Mouse (Mus musculus): Measurements from ENCODE around the gene Spsb1. TPM values are rescaled to one million over a fixed set of nuclear protein-coding genes. Genes with fewer than 3 reads are reported as not detected.

Spsb1 gene
- polyA plus RNA-seq, 1 experiment from 2014 or later: 0.97 TPM

GRCm38 (mm10) chr4:149948119-149948518, 6.7 kb downstream of the Spsb1 start:
- no peak for DNase-seq
- no peaks in the 10 kb centered on the region for H3K9me3 ChIP-seq (replicated peaks)
- H3K4me3 ChIP-seq (replicated peaks): no peak overlapping the region
- H3K36me3 ChIP-seq: no peaks in the 10 kb centered on the region
- no peak overlapping the region for H3K9ac ChIP-seq
- ATAC-seq (ENCODE audit: low read depth): no peak
- H3K27me3 ChIP-seq: peaks cover 85% of the 10 kb centered on the region
- 61% methylated on average over 5 of the region's 5 CpGs for WGBS (ENCODE audit: insufficient replicate concordance)
- no peaks in the 10 kb centered on the region; the same call in 1 of the 2 replicates for H3K4me1 ChIP-seq (replicated peaks)
- H3K4me2 ChIP-seq: no peak overlapping the region
- no peak overlapping the region for H3K27ac ChIP-seq

GRCm38 (mm10) chr4:149947396-149947795, 7.4 kb downstream of the Spsb1 start:
- WGBS (ENCODE audit: insufficient replicate concordance): 43% methylated on average over 5 of the region's 5 CpGs
- no peaks in the 10 kb centered on the region; the same call in 1 of the 2 replicates for H3K4me1 ChIP-seq (replicated peaks)
- peaks cover 81% of the 10 kb centered on the region for H3K27me3 ChIP-seq
- no peak for DNase-seq
- H3K4me2 ChIP-seq: no peak overlapping the region
- no peak overlapping the region for H3K9ac ChIP-seq
- ATAC-seq (ENCODE audit: low read depth): no peak
- H3K9me3 ChIP-seq (replicated peaks): no peaks in the 10 kb centered on the region
- no peaks in the 10 kb centered on the region for H3K36me3 ChIP-seq
- no peak overlapping the region for H3K4me3 ChIP-seq (replicated peaks)
- no peak overlapping the region for H3K27ac ChIP-seq

GRCm38 (mm10) chr4:149945194-149945593, 9.6 kb downstream of the Spsb1 start:
- no peaks in the 10 kb centered on the region for H3K36me3 ChIP-seq
- ATAC-seq (ENCODE audit: low read depth) (no peak), DNase-seq (no peak)
- WGBS (ENCODE audit: insufficient replicate concordance): 60% methylated on average over 9 of the region's 9 CpGs
- H3K27me3 ChIP-seq: peaks cover 80% of the 10 kb centered on the region
- no peak overlapping the region for H3K4me3 ChIP-seq (replicated peaks)
- no peak overlapping the region for H3K4me2 ChIP-seq
- H3K27ac ChIP-seq: no peak overlapping the region
- H3K4me1 ChIP-seq (replicated peaks): no peaks in the 10 kb centered on the region; the same call in 1 of the 2 replicates
- H3K9ac ChIP-seq: no peak overlapping the region
- no peaks in the 10 kb centered on the region for H3K9me3 ChIP-seq (replicated peaks)

GRCm38 (mm10) chr4:149944214-149944613, 10.6 kb downstream of the Spsb1 start:
- H3K4me3 ChIP-seq (replicated peaks): no peak overlapping the region
- no peak overlapping the region for H3K9ac ChIP-seq
- DNase-seq (no peak), ATAC-seq (ENCODE audit: low read depth) (no peak)
- no peaks in the 10 kb centered on the region; the same call in 1 of the 2 replicates for H3K4me1 ChIP-seq (replicated peaks)
- no peak overlapping the region for H3K27ac ChIP-seq
- 47% methylated on average over 12 of the region's 12 CpGs for whole genome bisulfite sequencing (ENCODE audit: insufficient replicate concordance)
- no peak overlapping the region for H3K4me2 ChIP-seq
- peaks cover 83% of the 10 kb centered on the region for H3K27me3 ChIP-seq
- H3K9me3 ChIP-seq (replicated peaks): no peaks in the 10 kb centered on the region
- H3K36me3 ChIP-seq: no peaks in the 10 kb centered on the region

- H3K4me2 ChIP-seq: no peak overlapping the region
- H3K9me3 ChIP-seq (replicated peaks): no peaks in the 10 kb centered on the region
- 43% methylated on average over 10 of the region's 10 CpGs for WGBS (ENCODE audit: insufficient replicate concordance)
- no peak overlapping the region for H3K27ac ChIP-seq
- peaks cover 77% of the 10 kb centered on the region for H3K27me3 ChIP-seq
- no peak overlapping the region for H3K9ac ChIP-seq
- H3K4me3 ChIP-seq (replicated peaks): no peak overlapping the region
- H3K4me1 ChIP-seq (replicated peaks): no peaks in the 10 kb centered on the region; the same call in 1 of the 2 replicates
- ATAC-seq (ENCODE audit: low read depth): no peak
- H3K36me3 ChIP-seq: no peaks in the 10 kb centered on the region
- no peak for DNase-seq
These were observed 11.8 kb downstream of the Spsb1 start for GRCm38 (mm10) chr4:149942831-149943741.

- no peaks in the 10 kb centered on the region; the same call in 1 of the 2 replicates for H3K4me1 ChIP-seq (replicated peaks)
- H3K9ac ChIP-seq: no peak overlapping the region
- no peaks in the 10 kb centered on the region for H3K36me3 ChIP-seq
- DNase-seq (no peak), ATAC-seq (ENCODE audit: low read depth) (no peak)
- H3K9me3 ChIP-seq (replicated peaks): no peaks in the 10 kb centered on the region
- no peak overlapping the region for H3K27ac ChIP-seq
- 50% methylated on average over 18 of the region's 18 CpGs for WGBS (ENCODE audit: insufficient replicate concordance)
- no peak overlapping the region for H3K4me2 ChIP-seq
- H3K27me3 ChIP-seq: peaks cover 66% of the 10 kb centered on the region
- no peak overlapping the region for H3K4me3 ChIP-seq (replicated peaks)
These were observed 13.6 kb downstream of the Spsb1 start for GRCm38 (mm10) chr4:149941067-149941755.

GRCm38 (mm10) chr4:149938701-149939100, 16.1 kb downstream of the Spsb1 start:
- no peaks in the 10 kb centered on the region for H3K36me3 ChIP-seq
- peaks cover 61% of the 10 kb centered on the region for H3K27me3 ChIP-seq

GRCm38 (mm10) chr4:149936921-149937320, 17.9 kb downstream of the Spsb1 start:
- WGBS (ENCODE audit: insufficient replicate concordance): 51% methylated on average over 5 of the region's 5 CpGs
- no peak for ATAC-seq (ENCODE audit: low read depth)
- DNase-seq: no peak

More at GRCm38 (mm10) chr4:149938701-149939100, 16.1 kb downstream of the Spsb1 start:
- Histone ChIP-seq H3K4me3 (replicated peaks) (no peak overlapping the region), H3K9ac (no peak overlapping the region), H3K4me1 (replicated peaks) (no peaks in the 10 kb centered on the region; the same call in 1 of the 2 replicates), H3K9me3 (replicated peaks) (no peaks in the 10 kb centered on the region), H3K4me2 (no peak overlapping the region), H3K27ac (no peak overlapping the region)
- ATAC-seq (ENCODE audit: low read depth) (no peak), DNase-seq (no peak)
- WGBS (ENCODE audit: insufficient replicate concordance): 57% methylated on average over 8 of the region's 8 CpGs

GRCm38 (mm10) chr4:149935470-149935869, 19.4 kb downstream of the Spsb1 start:
- WGBS (ENCODE audit: insufficient replicate concordance): 71% methylated on average over 6 of the region's 6 CpGs
- DNase-seq: no peak
- no peaks in the 10 kb centered on the region for H3K4me1 ChIP-seq (replicated peaks)
- no peak for ATAC-seq (ENCODE audit: low read depth)
- no peak overlapping the region for H3K4me3 ChIP-seq (replicated peaks)
- no peak overlapping the region for H3K27ac ChIP-seq
- H3K4me2 ChIP-seq: no peak overlapping the region
- H3K27me3 ChIP-seq: peaks cover 33% of the 10 kb centered on the region
- no peak overlapping the region for H3K9ac ChIP-seq
- no peaks in the 10 kb centered on the region for H3K36me3 ChIP-seq
- no peaks in the 10 kb centered on the region for H3K9me3 ChIP-seq (replicated peaks)

More at GRCm38 (mm10) chr4:149936921-149937320, 17.9 kb downstream of the Spsb1 start:
- Histone ChIP-seq H3K27ac (no peak overlapping the region), H3K27me3 (peaks cover 47% of the 10 kb centered on the region), H3K4me1 (replicated peaks) (no peaks in the 10 kb centered on the region), H3K9ac (no peak overlapping the region), H3K4me3 (replicated peaks) (no peak overlapping the region), H3K36me3 (no peaks in the 10 kb centered on the region), H3K4me2 (no peak overlapping the region), H3K9me3 (replicated peaks) (no peaks in the 10 kb centered on the region)

GRCm38 (mm10) chr4:149933519-149934245, 21.2 kb downstream of the Spsb1 start:
- no peaks in the 10 kb centered on the region for H3K4me1 ChIP-seq (replicated peaks)
- no peaks in the 10 kb centered on the region for H3K36me3 ChIP-seq
- ATAC-seq (ENCODE audit: low read depth): no peak
- no peak overlapping the region for H3K9ac ChIP-seq
- DNase-seq: no peak
- no peak overlapping the region for H3K4me3 ChIP-seq (replicated peaks)
- H3K4me2 ChIP-seq: no peak overlapping the region
- 70% methylated on average over 16 of the region's 16 CpGs for WGBS (ENCODE audit: insufficient replicate concordance)
- H3K9me3 ChIP-seq (replicated peaks): no peaks in the 10 kb centered on the region
- H3K27me3 ChIP-seq: peaks cover 25% of the 10 kb centered on the region; the same call in 1 of the 2 replicates
- no peak overlapping the region for H3K27ac ChIP-seq

- Histone ChIP-seq H3K4me2 (no peak overlapping the region), H3K27me3 (peaks cover 23% of the 10 kb centered on the region; the same call in 1 of the 2 replicates), H3K27ac (no peak overlapping the region), H3K9ac (no peak overlapping the region), H3K4me3 (replicated peaks) (no peak overlapping the region), H3K36me3 (no peaks in the 10 kb centered on the region), H3K9me3 (replicated peaks) (no peaks in the 10 kb centered on the region), H3K4me1 (replicated peaks) (no peaks in the 10 kb centered on the region)
- no peak for DNase-seq
- no peak for ATAC-seq (ENCODE audit: low read depth)
- WGBS (ENCODE audit: insufficient replicate concordance): 66% methylated on average over 7 of the region's 7 CpGs
These were observed 21.8 kb downstream of the Spsb1 start for GRCm38 (mm10) chr4:149933025-149933424.

Data from liver, embryonic 13.5 days (tissue).